Mouse (Mus musculus) forebrain, embryonic 12.5 days (tissue): Measurements from ENCODE around the gene Prex1. TPM values are rescaled to one million over a fixed set of nuclear protein-coding genes. Genes with fewer than 3 reads are reported as not detected.

Experiments
- ATAC-seq: fragments of 200-750 bp; cut with Nextera tagmentation; 2 replicates; pipeline ENCODE4 v1.8.0; 2017; ENCODE audit warnings: moderate TSS enrichment; ENCODE audit not compliant: low FRiP score
- H3K27ac ChIP-seq: fragments of 300-500 bp; sonication (generic); 2 replicates; pipeline ENCODE4 v1.5.1; 2016; ENCODE audit warnings: mild to moderate bottlenecking
- H3K27me3 ChIP-seq: fragments of 300-500 bp; sonication (generic); 2 replicates; pipeline ENCODE4 v1.6.1; 2016; ENCODE audit warnings: mild to moderate bottlenecking
- H3K36me3 ChIP-seq: fragments of 300-500 bp; sonication (generic); replicated peaks from 2 replicates; pipeline ENCODE4 v1.6.1; 2016; ENCODE audit warnings: mild to moderate bottlenecking
- H3K4me1 ChIP-seq: fragments of 300-500 bp; sonication (generic); 2 replicates; pipeline ENCODE4 v1.6.1; 2016
- H3K4me2 ChIP-seq: fragments of 300-500 bp; sonication (generic); 2 replicates; pipeline ENCODE4 v1.6.1; 2016; ENCODE audit warnings: mild to moderate bottlenecking, moderate library complexity
- H3K4me3 ChIP-seq: fragments of 300-500 bp; sonication (generic); replicated peaks from 2 replicates; pipeline ENCODE4 v1.5.1; 2016; ENCODE audit warnings: mild to moderate bottlenecking
- H3K9ac ChIP-seq: fragments of 300-500 bp; sonication (generic); 2 replicates; pipeline ENCODE4 v1.6.1; 2016; ENCODE audit warnings: mild to moderate bottlenecking
- H3K9me3 ChIP-seq: fragments of 300-500 bp; sonication (generic); 2 replicates; pipeline ENCODE4 v1.6.1; 2016
- WGBS: fragments of 180-500 bp; shearing (Covaris S2); methylation state at CpG from one replicate; pipeline ENCODE4 v1.1.7; 2016; 5-methylcytosine and 5-hydroxymethylcytosine counted together
- polyA plus RNA-seq: library from polyadenylated mRNA; unstranded; fragments of >200 nt; fragmentation: Nextera tagmentation; extraction: Ambion mirVana; gene quantifications from 2 replicates; pipeline ENCODE4 v1.2.1, GENCODE M21; 2016

The Prex1 gene
- polyA plus RNA-seq, 1 experiment from 2014 or later = 29.9 TPM

GRCm38 (mm10) chr2:166572297-166572696 is 141.3 kb downstream of the Prex1 start:
- Histone ChIP-seq H3K27ac (no peak overlapping the region), H3K4me1 (no peaks in the 10 kb centered on the region), H3K4me2 (no peak overlapping the region), H3K4me3 (no peak overlapping the region), H3K36me3 (peaks cover 47% of the 10 kb centered on the region), H3K27me3 (no peaks in the 10 kb centered on the region), H3K9me3 (no peaks in the 10 kb centered on the region), H3K9ac (no peak overlapping the region)
- ATAC-seq = no peak
- WGBS = 94% methylated on average over 3 of the region's 3 CpGs

GRCm38 (mm10) chr2:166569182-166569581 is 144.4 kb downstream of the Prex1 start:
- H3K27ac ChIP-seq = no peak overlapping the region
- no peak for ATAC-seq
- peaks cover 42% of the 10 kb centered on the region for H3K36me3 ChIP-seq

GRCm38 (mm10) chr2:166565503-166565902 is 148.1 kb downstream of the Prex1 start:
- WGBS = 84% methylated on average over 5 of the region's 5 CpGs
- H3K36me3 ChIP-seq = peaks cover 25% of the 10 kb centered on the region
- H3K27me3 ChIP-seq = peaks cover 7% of the 10 kb centered on the region
- no peaks in the 10 kb centered on the region for H3K9me3 ChIP-seq
- no peak overlapping the region for H3K4me3 ChIP-seq
- H3K27ac ChIP-seq = no peak overlapping the region
- H3K9ac ChIP-seq = no peak overlapping the region
- no peak for ATAC-seq
- H3K4me1 ChIP-seq = peaks cover 7% of the 10 kb centered on the region; the same call in 1 of the 2 replicates
- H3K4me2 ChIP-seq = no peak overlapping the region

More at GRCm38 (mm10) chr2:166569182-166569581, 144.4 kb downstream of the Prex1 start:
- no peaks in the 10 kb centered on the region for H3K27me3 ChIP-seq
- H3K4me3 ChIP-seq = no peak overlapping the region
- peaks cover 3% of the 10 kb centered on the region; the same call in 1 of the 2 replicates for H3K4me1 ChIP-seq
- no peaks in the 10 kb centered on the region for H3K9me3 ChIP-seq
- no peak overlapping the region for H3K9ac ChIP-seq
- 91% methylated on average over 9 of the region's 9 CpGs for WGBS
- H3K4me2 ChIP-seq = no peak overlapping the region

GRCm38 (mm10) chr2:166564455-166564854 is 149.2 kb downstream of the Prex1 start:
- Histone ChIP-seq H3K36me3 (peaks cover 21% of the 10 kb centered on the region), H3K4me1 (peaks cover 14% of the 10 kb centered on the region), H3K9ac (no peak overlapping the region), H3K27me3 (peaks cover 7% of the 10 kb centered on the region), H3K4me2 (0 out of 2 replicates have a peak overlapping the region, but pooled peaks have one; percentile 2), H3K9me3 (no peaks in the 10 kb centered on the region), H3K27ac (no peak overlapping the region), H3K4me3 (no peak overlapping the region)
- peak; percentile 61; the same call in 1 of the 2 replicates for ATAC-seq
- 5% methylated on average over 11 of the region's 11 CpGs for WGBS

GRCm38 (mm10) chr2:166563890-166564289 is 149.7 kb downstream of the Prex1 start:
- Histone ChIP-seq H3K4me1 (peaks cover 20% of the 10 kb centered on the region), H3K4me2 (0 out of 2 replicates have a peak overlapping the region, but pooled peaks have one; percentile 2), H3K9me3 (no peaks in the 10 kb centered on the region), H3K9ac (no peak overlapping the region), H3K36me3 (peaks cover 21% of the 10 kb centered on the region), H3K27ac (no peak overlapping the region), H3K27me3 (peaks cover 7% of the 10 kb centered on the region), H3K4me3 (no peak overlapping the region)
- peak; percentile 63 for ATAC-seq
- 12% methylated on average over 6 of the region's 6 CpGs for WGBS

- H3K27me3 ChIP-seq = peaks cover 7% of the 10 kb centered on the region
- WGBS = 89% methylated on average over 9 of the region's 9 CpGs
- no peak overlapping the region for H3K27ac ChIP-seq
- H3K9me3 ChIP-seq = no peaks in the 10 kb centered on the region
- H3K4me2 ChIP-seq = no peak overlapping the region
- peaks cover 28% of the 10 kb centered on the region for H3K4me1 ChIP-seq
- peaks cover 15% of the 10 kb centered on the region for H3K36me3 ChIP-seq
- ATAC-seq = no peak
- H3K9ac ChIP-seq = no peak overlapping the region
- no peak overlapping the region for H3K4me3 ChIP-seq
These were observed 150.6 kb downstream of the Prex1 start for GRCm38 (mm10) chr2:166563076-166563475.

GRCm38 (mm10) chr2:166561781-166562180 is 151.9 kb downstream of the Prex1 start:
- ATAC-seq = no peak
- Histone ChIP-seq H3K9me3 (no peaks in the 10 kb centered on the region), H3K27ac (no peak overlapping the region), H3K4me1 (peaks cover 33% of the 10 kb centered on the region), H3K27me3 (peaks cover 9% of the 10 kb centered on the region), H3K4me2 (no peak overlapping the region), H3K4me3 (no peak overlapping the region), H3K36me3 (peaks cover 4% of the 10 kb centered on the region), H3K9ac (no peak overlapping the region)
- WGBS = 75% methylated on average over 7 of the region's 7 CpGs

- Histone ChIP-seq H3K9ac (no peak overlapping the region), H3K27ac (no peak overlapping the region), H3K4me2 (no peak overlapping the region), H3K9me3 (no peaks in the 10 kb centered on the region), H3K4me1 (peaks cover 33% of the 10 kb centered on the region), H3K27me3 (peaks cover 13% of the 10 kb centered on the region), H3K4me3 (no peak overlapping the region), H3K36me3 (peaks cover 4% of the 10 kb centered on the region)
- 91% methylated on average over 7 of the region's 7 CpGs for WGBS
- no peak for ATAC-seq
These were observed 152.8 kb downstream of the Prex1 start for GRCm38 (mm10) chr2:166560826-166561225.

- no peak overlapping the region for H3K4me3 ChIP-seq
These were observed 154.1 kb downstream of the Prex1 start for GRCm38 (mm10) chr2:166559531-166559930.

GRCm38 (mm10) chr2:166555508-166555907 is 158.1 kb downstream of the Prex1 start:
- no peak for ATAC-seq
- WGBS = 70% methylated on average over 2 of the region's 2 CpGs
- Histone ChIP-seq H3K4me2 (no peak overlapping the region), H3K27me3 (peaks cover 15% of the 10 kb centered on the region), H3K36me3 (no peaks in the 10 kb centered on the region), H3K4me1 (peaks cover 53% of the 10 kb centered on the region), H3K27ac (no peak overlapping the region), H3K9ac (no peak overlapping the region), H3K4me3 (no peak overlapping the region), H3K9me3 (no peaks in the 10 kb centered on the region)

More at GRCm38 (mm10) chr2:166559531-166559930, 154.1 kb downstream of the Prex1 start:
- Histone ChIP-seq H3K4me2 (no peak overlapping the region), H3K9ac (peak overlapping the region; percentile 17; the same call in 1 of the 2 replicates), H3K27ac (0 out of 2 replicates have a peak overlapping the region, but pooled peaks have one; percentile 19), H3K36me3 (no peaks in the 10 kb centered on the region), H3K9me3 (no peaks in the 10 kb centered on the region), H3K27me3 (peaks cover 13% of the 10 kb centered on the region), H3K4me1 (peaks cover 33% of the 10 kb centered on the region)
- ATAC-seq = no peak
- WGBS = 26% methylated on average over 10 of the region's 10 CpGs

- Histone ChIP-seq H3K27ac (no peak overlapping the region), H3K4me1 (peaks cover 56% of the 10 kb centered on the region)
- WGBS = 77% methylated on average over 11 of the region's 11 CpGs
These were observed 159.5 kb downstream of the Prex1 start for GRCm38 (mm10) chr2:166554169-166554505.

GRCm38 (mm10) chr2:166553502-166554168 is 160.0 kb downstream of the Prex1 start:
- peaks cover 54% of the 10 kb centered on the region for H3K4me1 ChIP-seq

More at GRCm38 (mm10) chr2:166554169-166554505, 159.5 kb downstream of the Prex1 start:
- Histone ChIP-seq H3K9ac (no peak overlapping the region), H3K36me3 (no peaks in the 10 kb centered on the region), H3K4me3 (no peak overlapping the region), H3K4me2 (no peak overlapping the region), H3K27me3 (peaks cover 23% of the 10 kb centered on the region), H3K9me3 (no peaks in the 10 kb centered on the region)
- ATAC-seq = no peak

GRCm38 (mm10) chr2:166552657-166553056 is 161.0 kb downstream of the Prex1 start:
- H3K9ac ChIP-seq = no peak overlapping the region
- no peak for ATAC-seq
- peak overlapping the region; percentile 6; the same call in 1 of the 2 replicates for H3K4me2 ChIP-seq
- H3K9me3 ChIP-seq = no peaks in the 10 kb centered on the region
- peaks cover 44% of the 10 kb centered on the region for H3K4me1 ChIP-seq
- no peak overlapping the region for H3K4me3 ChIP-seq
- H3K27me3 ChIP-seq = peaks cover 23% of the 10 kb centered on the region
- no peaks in the 10 kb centered on the region for H3K36me3 ChIP-seq
- 20% methylated on average over 6 of the region's 6 CpGs for WGBS
- peak overlapping the region; percentile 65; the same call in 1 of the 2 replicates for H3K27ac ChIP-seq

More at GRCm38 (mm10) chr2:166553502-166554168, 160.0 kb downstream of the Prex1 start:
- H3K4me3 ChIP-seq = no peak overlapping the region
- no peak for ATAC-seq
- no peaks in the 10 kb centered on the region for H3K9me3 ChIP-seq
- H3K4me2 ChIP-seq = no peak overlapping the region
- H3K27me3 ChIP-seq = peaks cover 23% of the 10 kb centered on the region
- no peaks in the 10 kb centered on the region for H3K36me3 ChIP-seq
- no peak overlapping the region for H3K27ac ChIP-seq
- 36% methylated on average over 18 of the region's 18 CpGs for whole genome bisulfite sequencing
- H3K9ac ChIP-seq = no peak overlapping the region
